Mouse (Mus musculus) cerebellum, postnatal 4 days (tissue): ENCODE results near the gene Cttnbp2.
A peak's percentile ranks its signal among the peaks of the same experiment; 100 is the strongest.
"Not testable (repeated sequence)": the region's sequence is repeated elsewhere in the genome, so short reads cannot be mapped to it uniquely, and the experiment has no call there.

Source experiments
- DNase-seq, 2 experiments: peaks; one replicate each; pipeline ENCODE4 v3.0.0; 2022; ENCODE audit warnings: low spot score in 2 of 2, mixed read lengths in 1 of 2

The Cttnbp2 gene

GRCm38 (mm10) chr6:18417866-18418454 is 96.7 kb downstream of the Cttnbp2 start:
- DNase-seq, result no peak

- DNase-seq, result no peak
Observed at GRCm38 (mm10) chr6:18415961-18416360, 98.7 kb downstream of the Cttnbp2 start.

DNA sequence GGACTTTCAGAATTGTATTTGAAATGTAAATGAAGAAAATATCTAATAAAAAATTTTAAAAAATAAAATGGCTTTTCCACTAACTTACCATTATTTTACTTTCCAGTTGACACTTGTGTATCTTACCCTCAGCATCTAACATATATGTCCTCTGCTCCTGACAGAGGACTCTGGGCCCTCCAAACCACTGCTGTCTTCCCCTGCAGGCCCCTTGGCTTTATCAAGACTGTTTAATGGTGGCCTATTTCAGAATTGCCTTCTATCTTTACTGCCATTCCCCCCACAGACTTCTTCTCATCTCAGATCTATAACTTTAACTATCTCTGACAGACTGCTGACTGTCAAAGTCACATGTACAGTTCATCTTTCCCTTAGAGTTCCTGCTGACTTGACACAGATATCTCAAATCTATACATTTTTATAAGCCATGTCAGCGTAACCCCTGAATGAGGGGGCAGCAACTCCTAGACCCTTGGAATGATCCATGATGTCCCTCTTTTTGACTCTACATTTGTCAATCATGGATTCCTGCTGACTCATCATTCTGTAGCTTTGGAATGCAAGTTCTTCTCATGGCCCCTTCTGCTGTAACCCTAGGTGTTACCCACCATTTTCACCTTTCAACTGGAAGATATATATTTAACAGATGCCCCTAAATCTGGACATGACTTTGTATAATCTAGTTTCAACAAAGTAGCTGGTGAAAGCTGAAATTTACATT is 103.0 kb downstream of the Cttnbp2 start:
- no peak for DNase-seq

GRCm38 (mm10) chr6:18408445-18408844 is 106.2 kb downstream of the Cttnbp2 start:
- no peak for DNase-seq

DNA sequence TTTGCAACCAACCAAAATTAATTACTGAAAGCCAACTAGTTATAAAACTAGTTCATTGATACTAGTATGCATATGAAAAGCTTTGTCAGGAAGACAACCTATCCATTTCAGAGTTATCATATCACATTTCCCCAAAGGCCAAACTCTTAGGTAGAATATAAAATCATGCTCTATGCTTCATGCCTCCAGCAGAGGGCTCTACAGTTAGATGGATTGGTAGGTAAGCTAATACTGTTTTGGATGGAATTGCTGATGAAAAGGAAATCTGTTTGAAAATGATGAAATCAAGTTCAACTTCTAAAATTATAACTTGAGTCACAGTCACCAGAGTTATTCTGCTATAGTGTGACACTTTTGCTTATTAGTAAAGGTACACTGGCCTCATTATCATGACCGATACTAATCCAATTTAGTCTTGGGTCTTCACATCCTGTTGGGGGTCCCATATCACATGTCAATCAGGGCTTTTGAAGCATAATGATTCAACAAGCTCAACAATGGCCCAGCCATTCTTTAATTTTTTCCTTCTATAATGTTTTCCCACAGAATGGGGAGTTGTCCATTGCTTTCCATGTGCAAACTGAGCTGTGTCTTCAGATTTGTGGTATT is 113.5 kb downstream of the Cttnbp2 start:
- DNase-seq, result no peak

DNA sequence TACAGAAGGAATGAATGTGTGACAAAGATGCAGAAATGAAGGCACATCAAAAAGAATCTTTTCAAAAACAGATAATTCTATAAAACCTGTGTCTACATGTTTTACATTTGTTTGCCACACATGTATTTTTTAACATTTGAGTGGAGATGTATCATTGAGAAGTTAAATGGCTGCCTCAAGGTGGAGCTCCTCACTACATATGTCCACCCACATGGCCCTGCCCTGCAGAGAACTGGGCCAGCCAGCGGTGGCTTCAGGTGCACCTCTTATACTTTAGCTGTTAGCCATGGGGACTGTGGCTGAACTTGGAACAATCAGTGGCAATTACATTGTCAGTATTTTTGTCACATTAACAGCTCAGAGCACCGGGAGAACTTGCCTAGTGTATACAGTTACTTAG is 133.3 kb downstream of the Cttnbp2 start:
- DNase-seq, result no peak

DNA sequence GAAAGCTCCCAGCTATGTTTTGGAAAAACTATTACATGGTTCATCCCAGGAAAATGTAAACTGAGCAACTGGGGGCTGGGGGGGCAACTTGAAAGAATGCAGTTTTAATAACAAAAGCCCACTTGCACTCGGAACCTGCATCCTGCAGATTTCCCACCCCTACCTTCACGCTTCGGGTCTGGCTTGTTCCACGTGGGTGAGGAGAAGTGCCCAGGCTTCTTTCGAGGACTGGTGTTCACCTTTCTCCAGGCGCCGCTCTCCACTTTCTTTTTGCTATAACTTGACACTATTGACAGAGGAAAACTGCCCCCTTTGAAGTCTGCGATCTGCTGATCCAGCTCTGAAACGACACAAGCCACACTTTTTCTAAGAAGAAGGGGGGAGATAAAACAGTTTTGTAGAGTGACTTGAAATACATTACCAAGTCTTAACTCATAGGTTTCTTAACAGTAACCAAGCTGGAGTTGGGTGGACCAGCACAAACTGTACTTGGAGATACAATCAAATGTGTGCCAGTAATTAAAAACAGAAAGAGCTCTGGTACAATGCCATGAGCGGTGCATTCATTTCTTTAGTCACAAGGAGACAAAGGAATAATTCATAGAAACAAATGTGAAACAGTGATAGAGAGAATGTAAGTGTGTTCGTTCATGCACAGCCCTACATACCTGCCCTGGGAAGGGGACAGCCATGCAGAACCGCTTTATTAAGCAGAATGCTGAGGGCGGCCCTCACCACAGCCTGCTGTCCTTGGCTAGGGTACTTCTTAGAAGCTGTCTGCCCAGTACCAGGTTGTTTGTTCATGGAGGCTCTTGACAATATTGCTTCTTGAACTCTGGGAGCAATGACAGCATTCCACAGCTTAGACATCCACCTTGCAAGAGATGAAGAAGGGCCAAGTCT is 134.1 kb downstream of the Cttnbp2 start:
- DNase-seq, result no peak

DNA sequence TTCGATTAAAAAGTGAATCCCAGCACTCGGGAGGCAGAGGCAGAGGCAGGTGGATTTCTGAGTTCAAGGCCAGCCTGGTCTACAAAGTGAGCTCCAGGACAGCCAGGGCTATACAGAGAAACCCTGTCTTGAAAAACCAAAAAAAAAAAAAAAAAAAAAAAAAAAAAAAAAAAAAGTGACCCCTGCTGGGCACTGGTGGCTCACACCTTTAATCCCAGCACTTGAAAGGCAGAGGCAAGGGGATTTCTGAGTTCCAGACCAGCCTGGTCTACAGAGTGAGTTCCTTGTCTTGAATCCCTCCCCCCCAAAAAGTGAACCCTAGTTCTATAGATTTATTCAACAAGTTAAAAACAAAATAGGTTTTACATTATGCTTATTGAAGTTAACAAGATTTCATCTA is 136.9 kb downstream of the Cttnbp2 start:
- DNase-seq, result not testable (repeated sequence)

DNA sequence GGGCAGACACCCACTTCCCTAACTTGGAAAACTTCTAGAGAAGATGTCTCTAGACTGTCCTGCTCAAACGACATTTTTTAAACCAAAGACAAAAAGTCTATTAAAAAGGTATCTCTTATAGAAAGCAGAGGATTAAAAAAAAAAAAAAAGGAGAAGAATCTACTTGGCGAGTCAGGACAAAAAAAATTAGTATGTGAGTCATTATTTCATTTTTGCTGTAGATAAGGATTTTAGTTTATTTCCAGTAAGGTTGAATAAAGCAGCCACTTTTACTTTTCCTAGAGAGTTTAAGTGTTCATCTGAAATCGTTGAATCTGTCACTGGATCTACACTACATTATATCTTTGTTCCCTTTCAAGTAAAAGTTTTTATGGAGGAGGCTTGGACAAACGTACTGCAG is 139.9 kb downstream of the Cttnbp2 start:
- DNase-seq, result no peak

- DNase-seq, result no peak
Observed at GRCm38 (mm10) chr6:18373652-18374051, 141.0 kb downstream of the Cttnbp2 start.

DNA sequence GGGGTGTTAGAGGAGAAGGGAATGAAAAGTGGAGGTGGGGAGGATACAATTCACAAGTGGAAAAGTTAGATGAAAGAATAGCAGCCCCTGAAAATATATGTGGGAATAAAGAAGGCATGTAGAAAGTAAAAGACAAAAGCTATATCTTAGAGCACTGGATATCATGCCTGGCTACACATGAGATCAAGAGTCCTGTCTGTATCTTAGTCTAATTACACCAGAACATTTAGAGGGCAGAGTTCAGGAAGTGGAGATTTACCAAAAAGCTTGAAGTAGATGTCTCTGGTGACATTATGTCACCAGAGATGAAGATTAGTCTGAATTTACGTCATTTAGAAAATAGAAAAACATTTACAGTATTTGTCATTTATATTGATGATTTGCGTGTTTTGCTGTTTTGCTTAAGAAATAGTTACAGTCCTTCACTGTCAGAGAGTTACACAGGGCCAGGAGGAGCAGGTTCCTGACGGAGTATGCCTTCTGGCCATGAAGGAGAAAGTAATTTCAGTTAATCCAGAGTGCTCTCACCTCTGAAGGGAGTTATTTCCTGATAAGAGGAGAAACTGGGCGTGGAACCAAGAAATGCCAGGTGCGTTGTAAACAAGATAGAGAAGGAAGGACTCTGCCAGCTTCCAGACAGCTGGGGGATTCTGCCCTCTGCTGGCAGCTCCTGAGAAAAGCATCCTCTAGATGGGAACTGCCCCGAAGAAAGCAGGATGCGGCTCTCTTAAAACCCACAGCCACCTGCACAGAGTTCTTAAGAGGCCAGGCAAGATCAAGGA is 142.0 kb downstream of the Cttnbp2 start:
- DNase-seq, result peak; percentile 42 to 68

GRCm38 (mm10) chr6:18369723-18370122 is 144.9 kb downstream of the Cttnbp2 start:
- DNase-seq, result no peak

- no peak for DNase-seq
Observed at GRCm38 (mm10) chr6:18369054-18369453, 145.6 kb downstream of the Cttnbp2 start.

DNA sequence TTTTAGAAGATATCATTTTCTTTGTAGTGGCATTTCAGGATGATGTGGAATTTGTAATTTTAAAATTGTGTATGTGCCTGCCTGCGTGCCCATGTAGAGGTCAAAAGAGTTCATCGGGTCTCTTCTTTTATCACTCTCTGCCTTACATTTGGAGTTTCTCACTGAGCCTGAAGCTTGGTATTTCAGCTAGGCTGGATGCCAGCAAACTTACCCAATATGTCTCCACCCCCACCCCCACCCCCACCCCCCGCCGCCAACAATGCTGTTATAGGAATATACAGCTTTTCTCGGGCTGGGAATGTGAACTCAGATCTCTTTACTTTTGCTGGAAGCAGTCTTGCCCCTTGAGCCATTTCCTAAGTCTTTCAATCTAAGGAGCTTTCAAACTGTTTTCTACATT is 152.4 kb downstream of the Cttnbp2 start:
- DNase-seq, result no peak

DNA sequence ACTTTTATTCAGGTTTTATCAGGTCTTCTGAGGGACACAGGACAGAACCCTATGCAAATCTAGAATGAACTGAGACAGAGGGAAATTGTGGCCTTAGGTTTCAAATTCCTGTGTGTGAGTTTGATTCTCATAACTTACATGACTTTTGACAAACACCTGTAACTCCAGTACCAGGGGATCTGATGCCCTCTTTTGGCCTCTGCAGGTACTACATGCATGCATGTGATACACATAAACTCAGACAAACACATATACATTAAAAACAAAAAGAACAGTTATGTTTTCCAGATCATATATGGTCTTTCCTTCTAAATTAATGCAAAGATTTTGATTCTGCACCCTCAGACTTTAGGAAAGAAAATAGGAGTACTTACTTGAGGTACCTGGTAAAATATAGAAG is 153.7 kb downstream of the Cttnbp2 start:
- no peak for DNase-seq

GRCm38 (mm10) chr6:18360154-18360553 is 154.5 kb downstream of the Cttnbp2 start:
- no peak for DNase-seq

DNA sequence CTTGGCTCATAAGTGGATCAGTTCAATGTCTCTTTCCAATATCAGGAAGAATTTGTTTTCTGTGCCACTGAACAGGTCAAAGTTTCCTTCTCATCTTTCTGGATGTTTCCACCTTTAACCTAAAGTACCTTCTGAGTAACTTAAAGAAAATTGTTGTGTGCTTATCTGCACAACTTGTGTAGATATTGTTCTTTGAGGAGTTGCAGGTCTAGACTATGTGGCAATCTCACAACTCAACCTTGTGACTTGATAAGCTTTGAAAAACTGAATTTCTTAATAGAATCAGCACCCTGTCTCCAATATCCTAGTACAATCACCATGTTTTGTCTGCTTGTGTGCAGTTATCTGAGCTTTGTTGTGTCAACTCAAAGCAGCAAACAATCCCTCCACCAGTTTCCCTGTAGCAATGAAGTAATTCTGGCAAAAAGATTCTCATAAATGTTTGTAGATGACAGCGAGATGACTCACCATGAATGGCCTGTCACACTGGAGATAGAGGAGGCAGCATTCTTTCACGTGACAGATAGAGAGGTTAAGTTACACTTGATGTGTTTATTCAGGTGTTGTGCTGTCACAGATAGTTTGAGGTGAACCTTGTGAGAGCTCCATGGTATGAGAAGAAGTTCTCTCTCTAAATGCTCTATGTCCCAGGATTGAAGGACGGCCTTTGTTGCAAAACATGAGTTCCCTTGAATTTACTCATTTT is 165.3 kb downstream of the Cttnbp2 start:
- no peak for DNase-seq

GRCm38 (mm10) chr6:18344272-18344671 is 170.4 kb downstream of the Cttnbp2 start:
- DNase-seq, result no peak

DNA sequence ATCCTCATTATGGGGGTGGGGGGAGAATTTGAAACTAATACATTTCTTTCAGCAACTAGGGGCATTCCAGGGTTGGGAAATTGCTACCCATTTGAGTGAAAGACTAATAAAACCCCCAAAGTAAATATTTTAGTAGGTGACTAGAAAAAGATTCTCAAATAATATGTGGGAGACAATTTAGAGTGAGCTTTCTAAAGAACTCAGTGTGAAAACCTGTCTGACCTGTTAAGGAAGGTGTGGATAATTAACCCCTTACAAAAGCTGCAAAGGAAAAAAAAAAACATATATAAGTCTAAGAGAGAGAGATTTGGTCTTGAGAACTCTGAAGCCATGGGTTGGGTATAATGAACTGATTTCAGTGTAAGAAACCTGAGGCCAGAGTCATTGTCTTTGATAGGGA is 176.3 kb downstream of the Cttnbp2 start:
- no peak for DNase-seq

DNA sequence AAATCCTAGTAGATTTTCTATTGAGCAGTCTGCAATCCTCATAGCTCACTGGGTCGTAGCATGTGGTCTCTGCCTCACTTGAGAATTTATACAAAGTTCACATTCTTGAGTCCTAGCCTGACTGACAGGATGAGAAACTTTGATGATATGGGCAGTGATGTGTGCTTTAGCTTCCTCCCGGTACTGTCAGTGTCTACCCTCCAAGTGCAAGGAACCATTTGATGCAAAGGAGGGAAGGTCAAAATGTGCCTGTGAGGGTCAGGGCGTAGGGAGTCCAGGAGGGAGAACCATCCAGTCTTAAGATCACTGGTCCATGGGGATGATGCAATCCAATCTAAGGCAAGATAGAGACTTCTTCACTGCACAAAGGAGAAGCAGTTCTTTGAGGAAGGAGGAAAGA is 179.2 kb downstream of the Cttnbp2 start:
- no peak for DNase-seq

GRCm38 (mm10) chr6:18322950-18323349 is 191.7 kb downstream of the Cttnbp2 start:
- DNase-seq, result no peak
